Mouse (Mus musculus) cerebellum, adult 9-10 months (tissue): ENCODE data around the gene Grin3b.

ENCODE experiments used
- DNase-seq: peaks from one replicate; pipeline ENCODE4 v3.0.0; 2022

Gene Grin3b

DNA sequence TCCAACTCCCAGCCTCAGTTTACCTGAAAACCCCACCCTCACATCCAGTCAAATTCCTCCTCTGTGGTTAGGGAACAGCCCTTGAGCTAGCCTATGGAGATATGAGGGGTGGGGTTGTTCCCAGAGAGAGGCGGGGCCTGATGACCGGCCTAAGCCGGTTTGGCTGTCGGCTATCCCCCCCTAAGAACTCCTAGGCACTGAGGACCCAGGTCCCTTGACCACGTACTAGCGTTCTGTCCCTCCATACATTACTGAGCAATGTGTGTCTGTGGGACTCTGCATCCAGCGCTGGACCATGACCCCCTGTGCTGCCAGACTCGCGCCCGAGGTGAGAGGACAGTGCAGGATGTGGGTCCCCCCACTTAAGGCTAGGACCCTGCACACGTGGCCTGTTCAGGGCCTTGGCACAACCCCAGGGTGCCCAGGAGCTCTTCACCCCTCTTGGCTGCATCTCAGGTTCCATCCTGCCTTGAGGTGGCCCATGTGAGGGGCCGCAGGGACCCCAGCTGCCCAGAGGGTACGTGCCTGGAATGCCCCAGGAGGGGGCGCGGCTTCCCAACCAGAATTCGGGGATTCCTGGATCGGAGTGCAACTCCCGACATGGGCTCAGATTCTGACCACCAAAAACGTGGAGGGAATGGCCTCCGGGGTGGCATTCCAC lies 49.1 kb downstream of the Grin3b start:
- DNase-seq = no peak

DNA sequence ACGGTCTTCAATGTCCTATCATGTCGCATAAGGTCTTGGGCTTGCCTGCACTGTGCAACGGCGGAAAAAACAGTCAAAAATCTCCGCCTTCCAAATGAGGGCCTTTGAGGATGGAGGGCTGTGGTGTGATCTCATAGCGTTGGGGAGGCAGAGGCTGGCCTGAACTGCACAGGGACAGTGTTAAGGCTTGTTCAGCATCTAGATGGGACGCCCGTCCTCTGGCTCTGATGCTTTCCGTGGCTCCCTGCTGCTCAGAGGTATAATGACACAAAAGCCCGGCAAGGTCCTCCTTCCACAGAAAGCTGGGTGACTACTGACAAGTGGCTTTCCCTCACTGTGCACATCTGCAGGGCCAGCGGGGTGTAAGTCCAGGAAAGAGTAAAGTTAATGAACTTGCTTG lies 49.7 kb downstream of the Grin3b start:
- no peak for DNase-seq

DNA sequence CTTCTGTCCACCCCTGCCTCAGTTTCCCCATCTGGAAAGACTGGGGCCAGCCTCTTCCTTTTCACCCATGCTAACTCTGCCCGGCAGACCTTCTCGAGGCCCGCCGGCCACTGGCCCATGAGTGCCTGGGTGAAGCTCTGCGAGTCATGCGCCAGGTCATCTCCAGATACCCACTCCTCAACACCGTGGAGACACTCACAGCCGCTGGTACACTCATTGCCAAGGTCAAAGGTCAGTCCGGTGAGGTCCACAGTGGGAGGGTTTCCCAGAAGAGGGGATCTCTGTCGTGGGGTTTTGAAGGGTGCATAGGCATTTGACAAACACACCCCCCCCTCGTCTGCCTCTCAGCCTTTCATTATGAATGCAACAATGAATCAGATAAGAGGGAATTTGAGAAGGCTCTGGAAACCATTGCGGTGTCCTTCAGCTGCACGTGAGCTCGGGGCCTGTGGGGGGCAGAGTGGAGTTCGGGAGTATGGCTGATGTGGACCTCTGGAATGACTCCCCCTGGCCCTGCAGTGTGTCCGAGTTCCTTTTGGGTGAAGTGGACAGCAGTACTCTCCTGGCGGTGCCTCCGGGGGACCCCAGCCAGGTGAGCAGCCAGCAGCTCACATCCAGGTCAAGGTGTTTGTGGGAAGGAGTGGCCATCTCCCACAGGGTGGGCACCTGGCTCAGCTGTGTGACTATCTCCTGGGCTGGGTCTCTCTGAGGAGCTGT lies 50.2 kb downstream of the Grin3b start:
- no peak for DNase-seq

DNA sequence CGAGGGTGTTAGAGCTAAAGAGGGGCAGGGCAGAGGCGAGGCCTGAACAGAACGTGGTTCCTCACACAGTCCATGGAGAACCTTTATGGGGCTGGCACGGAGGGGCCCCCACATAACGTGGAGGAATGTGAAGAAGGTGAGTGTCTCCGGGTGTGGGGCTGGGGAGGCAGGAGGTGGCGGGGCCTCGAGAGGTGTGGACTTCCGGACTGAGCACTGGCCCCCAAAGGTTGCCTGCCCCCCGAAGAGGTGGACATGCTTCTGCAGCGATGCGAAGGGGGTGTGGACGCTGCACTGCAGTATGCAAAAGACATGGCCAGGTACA lies 50.8 kb downstream of the Grin3b start:
- no peak for DNase-seq

DNA sequence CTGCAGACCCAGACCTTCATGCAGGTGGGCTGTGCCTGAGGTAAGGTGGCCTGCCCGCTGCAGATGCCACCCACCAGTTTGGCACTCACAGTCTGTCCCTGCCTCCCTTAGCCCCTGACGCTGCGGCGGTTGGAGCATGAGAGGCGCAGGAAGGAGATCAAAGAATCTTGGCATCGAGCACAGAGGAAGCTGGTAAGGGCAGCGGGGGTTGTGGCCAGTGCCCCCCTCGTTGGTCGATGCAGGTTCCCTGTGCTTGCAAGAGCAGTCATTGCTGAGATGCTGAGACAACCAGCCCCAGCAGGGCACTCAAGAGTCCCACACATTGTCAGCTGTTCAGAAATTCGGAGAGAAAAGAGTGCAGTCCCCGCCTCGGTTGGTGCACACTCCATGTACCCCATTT lies 51.6 kb downstream of the Grin3b start:
- DNase-seq = no peak

DNA sequence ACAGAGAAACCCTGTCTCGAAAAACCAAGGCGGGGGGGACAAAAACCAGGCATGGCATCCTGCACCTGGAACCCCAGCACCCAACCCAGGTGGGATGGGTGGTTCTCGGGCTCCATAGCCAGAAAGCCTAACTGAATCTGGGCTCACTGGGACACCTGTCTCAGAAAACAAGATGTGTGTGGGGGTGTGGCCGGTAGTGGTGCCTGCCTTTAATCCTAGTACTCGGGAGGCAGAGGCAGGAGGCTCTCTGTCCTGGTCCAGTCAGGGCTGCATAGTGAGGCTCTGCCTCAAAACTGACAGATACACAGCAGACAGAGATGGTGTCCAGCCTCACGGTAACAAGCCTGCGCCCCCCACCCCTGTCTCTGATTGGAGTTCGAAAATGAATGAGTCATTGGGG lies 52.3 kb downstream of the Grin3b start:
- no peak for DNase-seq

DNA sequence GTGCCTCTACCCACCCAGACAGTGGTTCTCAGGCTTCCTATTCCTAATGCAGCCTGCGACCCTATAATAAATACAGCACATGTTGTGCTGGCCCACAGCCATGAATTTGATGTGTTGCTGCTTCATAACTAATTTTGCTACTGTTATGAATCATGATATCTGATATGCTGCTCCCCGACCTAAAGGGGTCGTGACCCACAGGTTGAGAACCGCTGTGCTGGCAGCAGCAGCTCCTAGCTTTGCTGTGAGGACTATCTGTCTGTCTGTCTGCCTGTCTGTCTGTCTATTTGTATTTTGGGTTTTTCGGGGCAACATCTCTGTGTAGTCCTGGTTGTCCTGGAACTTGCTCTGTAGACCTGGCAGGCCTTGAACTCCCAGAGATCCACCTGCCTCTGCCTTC lies 53.2 kb downstream of the Grin3b start:
- DNase-seq = no peak

DNA sequence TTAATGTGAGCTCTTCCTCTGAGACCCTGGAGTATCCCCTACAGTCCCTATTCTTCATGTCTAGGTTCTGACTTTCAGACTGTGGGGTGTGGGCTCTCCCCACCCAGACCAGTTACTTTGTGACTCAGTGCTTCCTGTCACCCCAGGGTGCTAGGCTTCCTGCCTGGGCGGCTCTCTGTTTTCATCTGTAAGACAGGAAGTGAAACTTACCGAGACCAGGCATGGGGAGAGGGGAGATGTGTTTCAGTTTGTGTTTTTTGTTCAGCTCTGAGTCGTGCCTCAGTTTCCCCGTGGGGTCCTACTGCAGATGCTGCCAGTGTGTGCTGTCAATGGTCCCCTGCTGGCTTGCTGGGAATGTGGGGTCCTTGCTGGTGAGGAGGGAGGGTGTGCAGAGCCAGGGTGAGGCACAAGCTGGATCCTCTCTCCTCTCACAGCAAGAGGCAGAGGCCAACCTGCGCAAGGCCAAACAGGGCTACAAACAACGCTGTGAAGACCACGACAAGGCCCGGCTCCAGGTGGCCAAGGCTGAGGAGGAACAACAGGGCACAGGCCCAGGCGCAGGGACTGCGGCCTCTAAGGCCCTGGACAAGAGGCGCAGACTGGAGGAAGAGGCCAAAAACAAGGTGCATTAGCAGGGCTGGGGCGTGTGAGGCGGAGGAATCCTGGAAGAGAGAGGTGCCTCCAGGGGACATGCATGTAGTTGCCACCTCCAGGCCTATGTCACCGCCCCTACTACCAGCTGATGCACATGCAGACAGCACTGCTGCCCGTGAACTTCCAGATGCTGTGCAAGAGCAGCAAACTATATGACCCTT lies 53.9 kb downstream of the Grin3b start:
- no peak for DNase-seq

DNA sequence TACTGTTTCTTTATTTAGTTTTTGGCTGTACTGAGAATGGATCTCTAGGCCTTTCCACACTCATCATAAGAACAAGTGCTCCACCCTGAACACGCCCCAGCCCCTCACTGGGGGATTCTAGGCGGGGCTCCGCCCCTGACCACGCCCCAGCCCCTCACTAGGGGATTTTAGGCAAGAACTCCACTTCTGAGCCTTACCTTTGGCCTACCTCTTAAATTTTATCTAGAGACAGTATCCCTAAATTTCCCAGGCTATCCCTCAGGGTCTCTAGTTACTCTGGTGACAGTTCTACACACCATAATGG lies 54.5 kb downstream of the Grin3b start:
- no peak for DNase-seq

DNA sequence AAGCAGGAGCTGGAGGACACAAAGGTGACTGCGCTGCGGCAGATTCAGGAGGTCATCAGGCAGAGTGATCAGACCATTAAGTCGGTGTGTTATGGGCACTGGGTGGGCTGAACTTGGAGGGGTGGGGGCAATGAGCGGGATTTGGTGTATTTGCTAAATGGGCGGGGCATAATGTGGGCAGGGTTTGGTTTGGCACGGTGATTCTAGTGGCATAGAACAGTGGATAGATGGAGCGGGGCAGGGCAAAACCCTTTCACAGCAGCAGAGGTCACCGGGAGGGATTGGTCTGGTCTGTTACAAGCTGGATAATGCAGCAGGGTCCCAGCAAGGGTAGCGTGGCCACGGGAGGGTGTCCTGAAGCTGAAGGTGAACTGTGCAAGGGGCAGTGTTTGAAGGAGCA lies 54.9 kb downstream of the Grin3b start:
- no peak for DNase-seq

DNA sequence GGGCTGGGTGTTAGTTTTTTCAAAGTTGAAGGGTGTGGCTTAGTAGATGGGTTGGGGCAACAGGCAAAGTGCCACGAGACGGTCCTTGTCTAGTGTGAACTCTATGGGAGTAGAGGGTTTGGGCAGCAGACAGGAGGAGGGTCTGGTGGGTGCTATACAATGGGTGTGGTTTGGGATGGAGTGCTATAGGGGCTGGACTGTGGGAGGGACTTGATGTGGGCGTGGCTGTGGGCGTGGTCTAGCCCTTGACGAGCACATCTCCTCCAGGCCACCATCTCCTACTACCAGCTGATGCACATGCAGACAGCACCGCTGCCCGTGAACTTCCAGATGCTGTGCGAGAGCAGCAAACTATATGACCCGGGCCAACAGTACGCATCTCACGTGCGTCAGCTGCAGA lies 55.4 kb downstream of the Grin3b start:
- no peak for DNase-seq
